Mouse (Mus musculus) left cerebral cortex, postnatal 4 days (tissue): Measurements from ENCODE around the gene Endod1. TPM values are rescaled to one million over a fixed set of nuclear protein-coding genes. Genes with fewer than 3 reads are reported as not detected.
"Not testable (repeated sequence)": the region's sequence is repeated elsewhere in the genome, so short reads cannot be mapped to it uniquely, and the experiment has no call there.

Experiments
- DNase-seq: peaks from one replicate; pipeline ENCODE4 v3.0.0-alpha.2; 2022
- intact Hi-C: fragments of 180-260 bp; cut with DNase I; formaldehyde crosslinking; loops from one replicate; pipeline ENCODE4 v1.15.1; 2025
- total RNA-seq, 2 experiments: library from RNA; stranded (reverse); gene quantifications; 2 replicates each; pipeline ENCODE4 v1.2.3; 2021

Gene Endod1
- total RNA-seq, 2 experiments from 2014 or later: 40.3 to 44.7 TPM

DNA sequence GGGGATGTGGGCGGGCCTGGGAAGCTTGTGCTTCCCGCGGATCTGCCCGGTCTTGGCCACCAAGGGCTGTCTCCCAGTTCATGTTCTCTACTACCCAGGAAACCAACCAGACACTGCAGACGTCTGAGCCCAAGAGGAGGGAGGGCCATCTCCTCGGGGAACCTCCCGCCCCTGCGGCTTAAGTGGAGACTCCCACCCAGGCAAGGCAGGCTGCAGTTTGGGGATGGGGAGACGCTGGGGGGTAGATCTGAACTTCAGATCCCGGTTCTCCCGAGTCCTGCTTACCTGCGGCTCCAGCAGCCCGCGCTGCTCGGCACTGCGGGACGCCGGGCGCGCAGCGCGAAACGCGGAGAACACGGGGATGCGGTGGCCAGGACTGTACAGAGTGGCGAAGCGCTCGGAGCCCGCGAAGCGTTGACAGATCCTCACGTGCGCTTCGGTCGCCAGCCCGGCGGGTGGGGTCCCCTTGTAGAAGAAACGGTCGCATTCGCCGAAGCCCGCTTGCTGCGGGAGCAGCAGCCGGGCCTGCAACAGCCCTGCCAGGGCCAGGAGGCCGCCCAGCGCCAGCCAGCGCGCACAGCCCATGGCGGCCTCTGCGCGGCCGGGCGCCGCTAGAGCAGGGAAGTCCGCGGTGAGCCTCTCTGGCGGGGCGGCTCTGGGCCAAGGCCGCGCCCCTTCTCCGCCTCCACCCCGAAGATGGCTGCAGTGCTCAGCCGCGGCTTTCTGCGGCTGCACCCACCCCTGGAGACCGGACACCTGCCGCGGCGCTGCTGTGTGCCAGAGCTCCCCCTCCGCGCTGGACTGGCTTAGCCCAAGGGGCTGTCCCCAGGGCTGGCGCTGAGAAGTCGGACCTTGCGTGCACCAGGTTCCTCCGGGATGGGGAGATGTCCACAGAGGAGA is 671 bp downstream of the Endod1 start:
- intact Hi-C loops: no loop called here
- DNase-seq: peak; percentile 78

DNA sequence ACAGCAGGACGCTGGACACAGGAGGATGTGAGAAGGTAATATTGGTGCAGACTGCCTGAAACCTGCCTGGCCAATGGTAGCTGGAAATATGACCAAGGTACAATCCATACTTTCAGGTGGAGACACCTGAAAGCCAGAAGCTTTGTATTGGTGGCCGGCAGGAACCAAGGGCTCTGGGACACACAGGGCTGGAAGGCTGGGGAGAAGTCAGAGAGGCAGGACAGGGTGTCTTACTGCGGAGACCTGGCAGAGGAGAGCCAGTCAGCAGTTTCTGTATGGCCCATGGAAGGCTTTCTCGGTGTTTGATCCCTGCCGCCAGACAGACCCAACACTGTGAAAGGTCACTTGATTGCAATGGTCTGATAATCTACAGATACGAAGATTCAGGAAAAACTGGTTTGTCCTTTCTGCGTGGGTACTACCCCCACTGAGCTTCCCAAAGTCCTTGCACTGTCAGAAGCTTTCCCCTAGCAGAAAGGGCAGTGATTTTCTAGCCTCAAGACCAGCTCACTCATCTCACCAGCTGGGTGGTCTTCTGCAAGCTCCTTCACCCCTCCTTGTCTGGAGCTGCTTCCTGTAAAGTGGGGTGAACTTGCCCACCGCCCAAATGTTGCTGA is 1.4 kb downstream of the Endod1 start:
- intact Hi-C loops: no loop called here

DNA sequence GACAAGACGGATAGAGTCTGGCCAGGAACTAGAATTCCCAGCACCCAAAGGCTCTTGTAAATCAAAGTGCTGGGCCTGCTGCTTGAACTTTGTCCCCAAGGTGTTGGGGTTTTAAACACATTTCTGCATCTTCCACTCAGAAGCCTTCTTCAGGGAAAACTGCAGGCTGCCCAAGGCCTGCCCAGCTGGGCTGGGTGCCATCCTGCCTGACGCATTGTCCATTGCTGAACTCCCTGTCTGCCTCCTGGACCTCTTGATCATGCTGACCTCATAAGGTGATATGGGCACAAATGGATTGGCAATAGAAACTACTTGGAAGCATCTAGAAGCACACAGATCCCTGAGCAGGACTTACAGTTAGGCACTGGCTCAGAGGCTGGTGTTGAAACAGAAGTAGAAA is 3.2 kb downstream of the Endod1 start:
- intact Hi-C loops: no loop called here
- DNase-seq: no peak

More for the DNA sequence above, 1.4 kb downstream of the Endod1 start:
- no peak for DNase-seq

DNA sequence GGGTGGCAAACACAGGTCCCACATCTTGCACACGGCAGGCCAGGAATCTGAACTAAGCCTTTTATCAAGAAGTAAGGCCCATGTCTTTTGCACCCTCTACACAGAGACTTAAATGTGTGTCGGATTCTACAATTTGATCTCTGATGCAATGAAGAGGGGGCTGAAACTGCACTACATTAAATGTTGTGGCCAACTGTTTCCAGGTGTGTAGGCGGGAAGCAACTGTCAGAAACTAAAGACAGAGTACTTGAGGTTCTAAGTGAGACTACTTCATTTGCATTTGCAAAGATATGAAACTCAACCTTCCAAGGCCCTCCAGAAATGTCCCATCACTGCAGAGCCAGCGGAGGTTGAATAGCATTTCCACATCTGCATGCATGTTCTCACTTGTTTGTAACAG is 5.2 kb downstream of the Endod1 start:
- no peak for DNase-seq

DNA sequence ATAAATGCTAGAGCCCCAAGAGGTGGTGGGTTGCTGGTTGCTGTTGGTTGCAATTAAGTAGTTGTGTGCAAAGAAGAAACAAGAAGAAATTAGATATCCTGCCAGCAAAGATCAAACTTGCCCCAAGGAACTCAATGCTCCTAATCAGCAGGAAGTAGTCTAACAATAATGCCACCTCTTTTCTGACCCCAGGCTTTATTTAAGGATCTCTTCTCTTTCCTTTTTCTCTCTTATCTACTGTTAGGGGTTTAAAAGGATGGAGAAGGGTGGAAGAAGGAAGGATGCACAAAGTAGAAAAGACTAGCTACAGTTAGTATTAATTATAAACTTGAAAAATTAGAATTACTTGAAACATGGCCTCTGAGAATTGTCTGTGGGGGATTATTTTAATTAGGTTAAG is 8.9 kb downstream of the Endod1 start:
- intact Hi-C loops: no loop called here
- DNase-seq: no peak

More for the DNA sequence above, 5.2 kb downstream of the Endod1 start:
- intact Hi-C loops: no loop called here

DNA sequence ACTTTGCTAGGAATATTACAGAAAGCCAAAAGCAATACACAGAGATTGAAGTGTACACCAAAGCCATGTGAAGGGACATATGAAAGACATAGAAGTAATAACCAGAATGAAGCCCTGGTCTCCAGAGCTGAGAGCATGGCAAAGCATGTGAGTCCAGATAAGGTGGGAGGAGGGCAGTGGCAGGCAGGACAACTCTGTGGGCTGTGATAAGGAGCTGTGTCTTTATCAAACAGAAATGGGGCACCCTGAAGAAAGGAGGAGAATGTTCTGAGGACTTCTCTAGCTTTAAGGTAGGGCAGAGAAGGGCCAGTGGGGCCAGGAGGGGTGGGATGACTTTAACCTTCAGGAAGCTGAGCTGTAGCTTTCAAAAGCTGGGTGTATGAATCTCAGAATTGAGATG is 12.0 kb downstream of the Endod1 start:
- intact Hi-C loops: no loop called here
- DNase-seq: no peak

DNA sequence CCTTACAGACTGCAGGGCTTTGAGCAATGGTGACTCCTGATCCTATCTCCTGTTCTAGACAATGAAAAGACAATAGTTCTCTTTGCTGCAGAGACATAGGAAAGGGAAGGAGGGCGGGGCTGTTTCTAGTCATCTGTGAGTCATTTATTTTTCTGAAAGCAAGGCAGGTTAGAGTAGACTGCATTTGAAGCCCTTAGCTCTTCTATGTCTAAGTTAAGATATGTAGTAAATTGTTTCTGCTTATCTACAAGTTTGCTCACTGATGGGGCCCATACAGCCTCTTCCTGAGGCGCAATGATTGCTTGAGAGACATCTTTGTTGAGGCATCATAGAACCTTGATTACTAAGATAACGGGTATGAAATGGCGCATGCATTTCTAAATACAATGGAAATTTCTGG is 13.5 kb downstream of the Endod1 start:
- DNase-seq: no peak
- intact Hi-C loops: no loop called here

DNA sequence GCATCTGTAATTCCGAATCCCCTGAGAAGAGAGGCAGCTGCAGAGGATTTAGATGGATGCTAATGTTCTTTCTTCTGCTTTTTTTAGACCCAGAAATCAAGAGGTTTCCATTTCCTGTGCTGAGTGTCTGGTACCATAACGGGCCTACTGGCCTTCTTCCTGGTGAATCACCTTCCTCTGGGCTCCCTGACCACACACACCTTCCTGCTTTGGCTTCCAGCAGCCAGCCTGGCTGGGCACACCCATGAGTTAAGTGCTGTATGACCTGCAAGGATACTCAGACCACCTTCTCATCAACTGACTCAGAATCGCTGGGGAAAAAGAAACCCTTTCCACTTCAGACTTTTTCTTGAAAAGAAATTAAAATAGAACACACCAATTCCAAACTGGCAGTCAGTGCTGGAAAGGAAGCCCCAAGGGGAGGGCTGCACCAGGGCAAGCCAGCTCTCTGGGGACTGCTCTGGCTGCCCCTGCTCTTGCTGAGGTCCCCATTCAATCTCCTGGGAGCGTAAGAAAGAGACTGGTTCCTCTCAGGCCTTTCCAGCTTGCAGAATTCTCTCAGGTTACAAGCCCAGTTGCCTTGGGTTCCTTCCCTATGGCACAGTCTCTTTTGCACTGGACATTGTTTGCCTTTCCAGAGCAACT is 15.7 kb downstream of the Endod1 start:
- DNase-seq: no peak
- intact Hi-C loops: no loop called here

DNA sequence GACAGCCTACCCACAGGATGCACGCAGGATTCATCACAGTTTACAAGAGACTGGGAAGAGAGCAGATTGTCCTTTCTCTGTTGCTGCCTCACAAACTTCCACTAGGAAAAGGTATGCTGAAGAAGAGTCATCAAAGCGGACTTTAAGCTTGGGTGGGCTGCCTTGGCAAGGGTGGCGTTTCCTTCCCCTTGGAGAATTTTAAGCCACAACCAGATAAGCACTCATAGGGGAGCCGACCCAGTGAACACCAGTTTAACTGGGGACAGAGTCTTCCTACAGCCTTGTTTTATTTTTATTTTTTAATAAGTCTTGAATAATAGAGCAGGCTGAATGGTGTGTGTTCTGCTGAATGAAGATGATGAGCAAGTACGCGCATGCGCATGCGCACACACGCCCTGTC is 16.6 kb downstream of the Endod1 start:
- intact Hi-C loops: no loop called here
- no peak for DNase-seq

DNA sequence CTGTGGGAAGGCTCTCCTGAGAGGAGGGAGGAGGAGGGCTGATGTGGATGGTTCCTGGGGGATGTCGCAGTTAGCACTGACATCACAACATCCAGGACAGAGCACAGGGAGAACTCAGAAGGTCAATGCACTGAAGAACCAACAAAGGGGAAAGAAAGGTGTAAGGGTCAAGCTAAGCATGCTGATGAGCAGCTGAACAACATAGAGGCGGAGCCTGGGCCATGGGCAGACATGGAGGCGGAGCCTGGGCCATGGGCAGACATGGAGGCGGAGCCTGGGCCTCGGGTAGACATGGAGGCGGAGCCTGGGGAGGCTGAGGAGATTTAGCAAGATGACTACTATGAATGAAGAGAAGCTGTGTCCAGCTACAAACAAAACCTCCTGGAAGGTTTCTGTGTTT is 17.8 kb downstream of the Endod1 start:
- intact Hi-C loops: no loop called here
- DNase-seq: no peak

DNA sequence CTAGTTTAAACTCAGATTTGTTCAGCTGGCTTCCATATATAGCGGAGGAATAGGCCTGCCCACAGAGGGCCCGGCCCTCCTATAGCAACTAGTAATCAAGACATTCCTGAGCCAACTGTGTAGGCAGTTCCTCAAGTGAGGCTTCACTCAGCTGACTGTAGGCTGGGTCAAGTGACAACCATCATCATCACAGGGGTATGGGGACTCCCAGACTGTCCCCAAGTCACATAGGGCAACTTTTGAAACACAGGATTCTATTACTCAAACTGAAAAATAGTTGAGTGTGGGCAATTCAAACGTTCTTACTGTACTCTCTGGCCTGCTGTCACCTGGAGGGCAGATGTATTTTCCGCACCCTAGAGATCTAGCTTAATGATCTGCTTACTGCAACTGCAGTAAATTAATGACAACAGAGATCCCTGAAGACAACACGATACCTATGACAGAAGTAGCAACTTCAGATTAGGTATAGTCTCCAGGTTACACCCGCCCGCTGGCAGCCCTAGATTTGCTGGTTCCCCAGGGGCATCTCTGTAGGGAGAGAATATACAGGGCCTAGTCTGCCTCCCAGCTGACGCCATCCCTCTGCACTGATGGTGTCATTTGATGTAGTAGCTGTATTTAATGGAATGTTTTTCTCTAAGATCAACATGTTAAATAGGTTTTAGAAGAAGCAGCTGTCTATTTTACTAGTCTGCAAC is 19.1 kb downstream of the Endod1 start:
- intact Hi-C loops: no loop called here
- DNase-seq: no peak

DNA sequence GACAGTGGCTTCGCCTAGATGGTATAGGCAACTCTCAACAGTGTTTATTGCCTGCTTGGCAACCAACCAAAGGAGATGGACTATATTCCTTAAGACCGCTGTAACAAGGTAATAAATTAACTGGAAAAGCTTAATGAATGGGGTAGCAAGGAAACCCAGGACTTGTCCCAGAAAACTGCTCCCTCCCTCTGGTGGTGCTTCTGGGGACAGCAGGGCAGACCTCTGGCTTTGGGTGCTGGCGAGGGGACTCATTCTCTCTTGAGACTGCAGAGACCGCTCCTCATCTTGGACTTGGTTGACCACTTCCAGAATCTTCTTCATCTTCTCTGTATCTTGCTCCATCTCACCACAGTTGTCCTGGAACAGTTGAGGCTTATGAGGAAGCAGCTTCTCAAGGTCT is 24.3 kb downstream of the Endod1 start:
- intact Hi-C loops: no loop called here

DNA sequence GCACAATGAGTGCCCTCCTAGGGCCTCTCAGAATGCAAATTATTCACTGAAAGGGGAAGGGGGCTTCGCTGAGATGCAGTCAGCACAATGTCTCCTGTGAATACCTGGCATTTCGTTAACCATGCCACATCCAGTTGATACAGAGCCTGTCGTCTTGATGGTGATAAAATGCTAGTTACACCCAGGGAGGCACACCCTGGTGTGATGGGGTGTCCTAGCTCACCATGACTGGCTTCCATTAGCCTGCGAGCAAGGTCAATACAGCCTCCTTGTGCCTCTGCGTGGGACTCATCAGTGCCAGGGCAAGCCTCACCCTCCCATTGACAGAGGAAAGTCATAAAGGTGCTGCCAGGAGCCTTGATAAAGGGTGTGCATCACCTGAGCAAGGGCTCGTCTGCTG is 26.5 kb downstream of the Endod1 start:
- intact Hi-C loops: no loop called here

More for the DNA sequence above, 24.3 kb downstream of the Endod1 start:
- DNase-seq: no peak

DNA sequence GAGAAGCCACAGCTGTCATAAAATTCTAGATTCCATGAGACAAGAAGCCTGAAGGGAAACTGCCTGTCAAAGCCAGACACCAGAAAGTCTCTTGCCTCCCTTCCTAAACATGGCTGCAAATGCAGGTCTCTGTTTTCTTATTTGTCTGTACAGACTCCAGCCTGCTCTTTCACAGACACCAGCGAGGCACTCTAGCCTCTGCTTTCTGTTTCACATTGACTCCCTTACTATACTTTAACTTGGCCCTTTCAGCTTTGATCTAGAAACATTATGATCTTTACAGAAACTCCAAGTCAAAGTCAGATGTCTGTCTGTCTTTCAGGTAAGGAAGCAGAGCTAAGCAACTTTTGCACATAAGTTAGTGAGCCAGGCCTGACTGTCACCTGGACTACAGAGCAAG is 29.0 kb downstream of the Endod1 start:
- DNase-seq: no peak
- intact Hi-C loops: no loop called here

More for the DNA sequence above, 26.5 kb downstream of the Endod1 start:
- DNase-seq: no peak

DNA sequence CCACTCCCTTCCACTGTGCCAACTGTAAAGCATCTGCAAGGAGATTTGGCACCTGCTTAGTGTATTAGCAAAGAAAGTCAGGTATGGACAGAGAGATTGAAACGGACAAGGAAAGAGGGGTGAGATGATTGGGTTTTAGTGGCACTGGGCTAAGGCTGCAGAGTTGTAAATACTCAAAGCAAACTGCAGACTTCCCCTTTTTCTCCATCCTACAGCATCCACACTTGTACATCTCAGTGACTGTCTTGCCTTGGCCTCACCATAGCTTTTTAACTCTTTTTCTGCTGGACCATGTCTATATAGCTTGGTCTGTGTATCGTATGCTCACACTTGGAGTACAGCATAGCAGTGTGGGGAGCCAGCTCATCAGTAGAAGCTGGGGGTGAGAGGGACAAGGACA is 30.5 kb downstream of the Endod1 start:
- intact Hi-C loops: no loop called here
- DNase-seq: no peak

DNA sequence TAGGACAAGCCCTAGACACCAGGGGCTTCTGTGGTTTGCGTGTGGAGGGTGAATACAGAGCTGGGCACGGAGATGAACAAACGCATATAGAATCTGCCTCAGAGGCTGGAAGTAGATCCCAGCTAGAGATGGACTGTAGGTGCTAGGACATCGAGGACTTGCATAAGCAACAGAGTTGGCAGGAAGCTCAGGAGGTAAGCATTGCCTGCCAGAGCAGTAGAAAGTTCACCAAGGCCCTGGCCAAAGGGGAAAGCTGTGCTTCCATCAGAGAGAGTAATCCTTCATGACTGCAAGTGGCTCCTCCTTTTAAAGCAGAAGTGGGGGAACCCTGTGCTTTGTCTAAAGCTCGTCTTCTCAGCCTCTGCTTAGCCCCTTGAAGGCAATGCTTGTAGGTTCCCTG is 31.9 kb downstream of the Endod1 start:
- no peak for DNase-seq
- intact Hi-C loops: loop anchor here (10.0 kb wide), 1 partner anchor 465 kb away; no protein-coding TSS in a partner anchor

DNA sequence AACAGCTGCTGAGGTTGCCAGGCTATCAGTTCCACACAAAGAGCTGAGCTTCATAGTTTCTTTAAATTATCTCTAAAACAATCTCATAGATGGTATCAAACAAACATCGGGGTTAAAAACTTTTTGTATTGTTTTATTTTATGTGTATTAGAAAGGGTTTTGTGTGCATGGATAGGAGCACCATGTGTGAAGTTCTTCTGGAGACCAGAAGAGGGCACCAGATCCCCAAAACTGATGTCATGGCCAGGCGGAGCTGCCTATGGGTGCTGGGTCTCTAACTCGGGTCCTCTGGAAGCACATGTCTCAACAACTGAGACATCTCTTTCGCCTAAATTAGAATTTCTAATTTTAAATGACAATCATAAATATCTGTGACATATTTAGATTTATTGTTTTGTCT is 32.9 kb downstream of the Endod1 start:
- DNase-seq: no peak
- intact Hi-C loops: loop anchor here (10.0 kb wide), 1 partner anchor 464 kb away; no protein-coding TSS in a partner anchor

DNA sequence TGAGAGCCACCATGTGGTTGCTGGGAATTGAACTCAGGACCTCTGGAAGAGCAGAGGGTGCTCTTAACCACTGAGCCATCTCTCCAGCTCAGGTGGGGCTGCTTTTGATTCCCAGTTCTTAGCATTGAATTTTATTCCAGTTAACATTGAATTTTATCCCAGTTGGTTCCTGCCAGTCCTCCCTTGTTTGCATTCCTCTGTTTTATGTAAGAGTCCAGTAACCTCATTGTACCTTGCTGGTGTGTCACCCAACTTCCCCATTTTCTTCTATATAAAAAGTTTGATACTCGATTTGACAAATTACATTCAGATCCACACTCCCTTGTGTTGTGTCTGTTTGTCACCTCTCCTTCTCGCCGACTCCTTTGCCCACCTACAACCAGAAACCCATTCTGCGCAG is 35.4 kb downstream of the Endod1 start:
- intact Hi-C loops: loop anchor here (10.0 kb wide), 1 partner anchor 461 kb away; no protein-coding TSS in a partner anchor
- not testable (repeated sequence) for DNase-seq

DNA sequence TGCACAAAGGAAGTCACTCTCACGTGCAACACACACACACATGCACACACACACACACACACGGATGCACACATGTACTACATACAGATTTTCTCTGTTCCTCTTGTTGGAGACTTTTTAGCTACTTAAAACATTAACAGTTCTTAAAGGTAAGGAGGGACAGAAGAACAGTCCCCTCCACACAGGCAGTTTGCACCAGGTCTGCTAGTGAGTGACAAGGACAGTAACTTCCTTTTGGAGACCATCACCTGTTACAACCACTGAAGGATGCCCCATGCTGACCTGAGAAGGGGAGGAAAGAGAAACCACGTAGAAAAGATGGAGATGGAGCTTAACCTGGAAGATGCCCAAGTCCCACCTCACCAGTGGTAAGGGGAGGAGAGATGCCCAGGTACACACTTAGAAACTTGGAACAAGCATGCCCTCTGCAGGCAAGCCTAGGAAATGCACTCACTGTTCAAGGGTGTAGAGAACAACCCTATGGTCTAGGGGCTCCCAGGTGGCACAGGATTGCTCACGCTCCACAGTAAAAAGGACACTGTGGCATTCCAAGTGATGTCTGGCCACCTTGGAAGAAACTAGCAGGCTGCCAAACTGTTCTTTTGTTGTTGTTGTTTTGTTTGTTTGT is 39.2 kb downstream of the Endod1 start:
- DNase-seq: peak; percentile 84
- intact Hi-C loops: loop anchor here (5.0 to 10.0 kb wide), 2 partner anchors 457 to 495 kb away; no protein-coding TSS in a partner anchor

DNA sequence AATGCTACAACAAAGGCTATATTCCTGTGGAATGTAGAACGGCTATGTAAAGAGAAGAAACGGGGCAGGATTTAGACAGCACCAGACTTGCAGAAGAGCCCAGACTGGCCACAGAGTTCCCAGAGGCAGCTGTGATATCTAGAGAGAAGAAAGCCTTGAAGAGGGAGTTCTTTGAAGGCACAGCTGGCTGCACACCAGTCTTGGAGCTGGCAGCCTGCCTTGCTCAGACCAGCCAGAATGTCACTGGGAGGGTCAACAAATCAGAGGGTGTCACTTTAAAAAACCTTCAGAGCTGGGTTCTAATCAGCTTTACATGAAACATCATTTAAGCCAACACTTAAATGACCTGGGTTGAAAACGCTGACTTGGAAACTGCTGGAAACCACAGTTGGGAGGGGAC is 42.6 kb downstream of the Endod1 start:
- intact Hi-C loops: loop anchor here (10.0 kb wide), 1 partner anchor 1104 kb away; no protein-coding TSS in a partner anchor
- no peak for DNase-seq
